Mouse (Mus musculus) liver, postnatal 0 days (tissue): Measurements from ENCODE around the gene Ncln.

Experiments used
- CTCF ChIP-seq: sonication (generic); IDR thresholded peaks from 2 replicates; pipeline ENCODE4 v1.5.1; 2016; ENCODE audit warnings: antibody characterized with exemption, low read depth
- EP300 ChIP-seq: IDR thresholded peaks from 2 replicates; pipeline ENCODE4 v1.6.1; 2016; ENCODE audit warnings: antibody characterized with exemption, low read depth, mild to moderate bottlenecking

GRCm38 (mm10) chr10:81542727-81543460 is 46.7 kb upstream of the Ncln start:
- TF ChIP-seq CTCF, result no peak
- TF ChIP-seq EP300, result no peak
